Mouse (Mus musculus) embryonic facial prominence, embryonic 15.5 days (tissue): Measurements from ENCODE around the gene Optc. TPM values are rescaled to one million over a fixed set of nuclear protein-coding genes. Genes with fewer than 3 reads are reported as not detected.

Source experiments
- ATAC-seq: fragments of 200-750 bp; cut with Nextera tagmentation; 2 replicates; pipeline ENCODE4 v1.8.0; 2017; ENCODE audit warnings: low read depth, moderate TSS enrichment; ENCODE audit not compliant: insufficient number of reproducible peaks, low FRiP score, low TSS enrichment
- H3K27ac ChIP-seq: fragments of 300-500 bp; sonication (generic); replicated peaks from 2 replicates; pipeline ENCODE4 v1.5.1; 2015; ENCODE audit warnings: mild to moderate bottlenecking, inconsistent platforms
- H3K27me3 ChIP-seq: fragments of 300-500 bp; sonication (generic); 2 replicates; pipeline ENCODE4 v1.6.1; 2015; ENCODE audit warnings: inconsistent platforms
- H3K36me3 ChIP-seq: fragments of 300-500 bp; sonication (generic); 2 replicates; pipeline ENCODE4 v1.6.1; 2015; ENCODE audit warnings: mild to moderate bottlenecking, inconsistent platforms
- H3K4me1 ChIP-seq: fragments of 300-500 bp; sonication (generic); 2 replicates; pipeline ENCODE4 v1.6.1; 2015; ENCODE audit warnings: inconsistent platforms
- H3K4me2 ChIP-seq: fragments of 300-500 bp; sonication (generic); replicated peaks from 2 replicates; pipeline ENCODE4 v1.6.1; 2015; ENCODE audit warnings: mild to moderate bottlenecking, inconsistent platforms
- H3K4me3 ChIP-seq: fragments of 300-500 bp; sonication (generic); replicated peaks from 2 replicates; pipeline ENCODE4 v1.5.1; 2015; ENCODE audit warnings: mild to moderate bottlenecking, inconsistent platforms
- H3K9ac ChIP-seq: fragments of 300-500 bp; sonication (generic); 2 replicates; pipeline ENCODE4 v1.6.1; 2015; ENCODE audit warnings: inconsistent platforms
- H3K9me3 ChIP-seq: fragments of 300-500 bp; sonication (generic); replicated peaks from 2 replicates; pipeline ENCODE4 v1.6.1; 2016; ENCODE audit warnings: inconsistent platforms
- WGBS: fragments of 180-500 bp; shearing (Covaris S2); methylation state at CpG from one replicate; pipeline ENCODE4 v1.1.7; 2015; 5-methylcytosine and 5-hydroxymethylcytosine counted together
- polyA plus RNA-seq: library from polyadenylated mRNA; unstranded; fragments of >200 nt; fragmentation: Nextera tagmentation; extraction: Ambion mirVana; gene quantifications from 2 replicates; pipeline ENCODE4 v1.2.1, GENCODE M21; 2015

Gene Optc
- polyA plus RNA-seq, 1 experiment from 2014 or later: 1.2 TPM

DNA sequence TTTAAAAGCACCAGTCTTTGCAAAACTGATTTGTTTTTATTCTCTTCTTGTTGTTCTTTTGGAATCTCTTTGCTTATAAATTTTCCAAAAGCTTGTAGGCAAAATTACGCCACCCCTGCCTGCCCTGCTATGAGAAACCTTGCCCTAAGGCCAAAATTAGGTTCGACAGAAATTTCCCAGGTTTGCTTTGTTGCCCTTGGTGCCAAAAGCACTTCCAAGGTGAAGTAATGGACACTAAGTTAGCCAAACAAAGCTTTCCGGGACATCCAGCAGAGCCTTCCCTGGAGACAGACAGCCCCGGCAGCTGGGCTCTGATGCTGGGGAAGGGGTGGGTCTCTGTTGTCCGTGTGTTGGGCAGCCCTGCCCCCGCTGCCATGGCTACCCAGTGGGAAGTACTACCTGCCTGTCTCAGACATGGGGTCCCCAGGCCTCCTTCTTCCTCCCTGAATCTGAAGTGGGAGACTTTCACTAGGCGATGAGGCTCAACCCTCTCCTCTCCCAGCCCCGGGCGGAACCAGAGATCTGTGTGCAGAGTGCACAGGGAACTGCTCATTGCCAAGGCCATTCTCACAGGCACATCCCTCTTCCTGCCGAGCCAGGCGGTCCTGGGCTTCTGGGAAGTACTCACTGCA, 9.8 kb upstream of the Optc start:
- H3K4me3 ChIP-seq: no peak overlapping the region
- WGBS: 32% methylated on average over 11 of the region's 11 CpGs
- H3K4me1 ChIP-seq: peaks cover 52% of the 10 kb centered on the region
- H3K36me3 ChIP-seq: no peaks in the 10 kb centered on the region
- no peak overlapping the region for H3K9ac ChIP-seq
- peak overlapping the region; percentile 66 for H3K27ac ChIP-seq
- no peak for ATAC-seq
- H3K9me3 ChIP-seq: no peaks in the 10 kb centered on the region
- H3K4me2 ChIP-seq: peak overlapping the region; percentile 15; the same call in 1 of the 2 replicates
- H3K27me3 ChIP-seq: no peaks in the 10 kb centered on the region

DNA sequence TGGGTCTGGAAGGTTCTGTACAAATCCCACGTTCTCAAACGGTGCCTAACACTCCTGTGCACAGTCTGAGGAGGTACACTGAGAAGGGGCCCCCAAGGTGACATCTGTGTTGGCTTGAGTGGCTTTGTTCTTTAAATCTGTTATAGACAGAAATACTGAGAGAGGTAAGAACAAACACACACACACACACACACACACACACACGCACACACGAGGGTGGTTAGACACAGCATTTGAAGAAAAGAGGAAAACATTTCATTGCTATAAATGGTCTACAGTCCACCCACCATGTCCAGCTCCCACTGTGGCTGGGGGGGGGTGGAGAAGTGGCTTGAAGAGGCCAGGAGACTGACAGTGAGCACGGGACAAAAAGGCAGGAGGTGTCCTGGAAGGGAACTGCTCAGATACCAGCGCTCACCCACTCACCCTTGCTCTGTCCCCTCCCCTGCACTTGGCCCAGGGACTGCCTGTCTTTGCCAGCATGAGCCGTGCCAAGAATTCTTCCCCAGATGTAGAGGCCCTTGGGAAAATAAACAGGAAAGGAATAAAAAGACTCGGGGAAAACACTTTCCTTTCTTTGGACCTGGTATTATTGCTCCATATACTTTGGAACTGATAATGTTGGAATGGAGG, 8.0 kb upstream of the Optc start:
- Histone ChIP-seq H3K9me3 (no peaks in the 10 kb centered on the region), H3K9ac (no peak overlapping the region), H3K4me1 (peaks cover 44% of the 10 kb centered on the region), H3K27me3 (no peaks in the 10 kb centered on the region), H3K36me3 (no peaks in the 10 kb centered on the region), H3K27ac (peak overlapping the region; percentile 65), H3K4me2 (no peak overlapping the region), H3K4me3 (no peak overlapping the region)
- ATAC-seq: no peak
- WGBS: 45% methylated on average over 8 of the region's 8 CpGs

DNA sequence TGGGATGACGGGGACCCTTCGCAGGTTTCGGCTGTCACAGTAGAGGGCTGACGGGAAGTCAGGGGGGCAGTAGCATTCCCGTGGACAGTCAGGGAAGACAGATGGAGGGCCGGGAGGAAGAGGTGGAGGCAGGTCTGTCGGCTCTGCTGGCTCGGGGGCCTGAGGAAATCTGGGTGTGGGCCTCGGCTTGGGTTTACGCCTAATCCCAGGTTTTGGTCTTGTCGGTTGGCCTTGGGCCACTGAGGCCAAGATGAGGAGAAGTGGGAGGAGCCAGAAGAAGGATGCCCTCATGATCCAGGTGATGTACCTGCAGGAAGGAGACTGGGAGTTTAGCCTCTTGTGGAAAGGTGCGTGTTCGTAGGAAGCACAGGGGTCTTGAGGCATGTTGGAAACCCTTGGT, 7.3 kb upstream of the Optc start:
- no peaks in the 10 kb centered on the region for H3K27me3 ChIP-seq
- 84% methylated on average over 13 of the region's 13 CpGs for WGBS
- H3K27ac ChIP-seq: no peak overlapping the region
- no peak for ATAC-seq
- H3K9me3 ChIP-seq: no peaks in the 10 kb centered on the region
- peaks cover 38% of the 10 kb centered on the region for H3K4me1 ChIP-seq
- H3K36me3 ChIP-seq: no peaks in the 10 kb centered on the region
- H3K4me3 ChIP-seq: no peak overlapping the region
- no peak overlapping the region for H3K9ac ChIP-seq
- H3K4me2 ChIP-seq: no peak overlapping the region

DNA sequence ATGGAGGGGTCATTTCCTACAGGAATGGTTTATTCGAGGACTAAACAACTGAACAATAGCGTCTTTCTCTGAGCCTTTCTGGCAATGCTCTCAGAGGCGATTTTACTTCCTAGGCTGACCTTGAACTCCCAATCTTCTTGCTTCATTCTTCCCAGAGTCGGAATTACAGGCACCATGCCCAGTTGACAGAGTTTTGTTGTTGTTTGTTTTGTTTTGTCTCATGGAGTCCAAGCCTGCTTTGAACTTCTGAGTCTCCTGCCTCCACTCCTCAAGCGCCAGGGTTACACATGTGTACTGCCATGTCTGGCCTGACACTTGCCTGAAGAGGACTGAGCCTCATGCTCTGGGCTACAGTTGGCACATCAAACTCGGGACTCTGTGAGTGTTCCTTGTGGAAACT, 5.2 kb upstream of the Optc start:
- Histone ChIP-seq H3K4me3 (no peak overlapping the region), H3K4me2 (no peak overlapping the region), H3K27ac (no peak overlapping the region), H3K36me3 (no peaks in the 10 kb centered on the region), H3K9ac (no peak overlapping the region), H3K4me1 (peaks cover 42% of the 10 kb centered on the region), H3K9me3 (no peaks in the 10 kb centered on the region), H3K27me3 (no peaks in the 10 kb centered on the region)
- ATAC-seq: no peak
- 77% methylated on average over 6 of the region's 6 CpGs for WGBS

DNA sequence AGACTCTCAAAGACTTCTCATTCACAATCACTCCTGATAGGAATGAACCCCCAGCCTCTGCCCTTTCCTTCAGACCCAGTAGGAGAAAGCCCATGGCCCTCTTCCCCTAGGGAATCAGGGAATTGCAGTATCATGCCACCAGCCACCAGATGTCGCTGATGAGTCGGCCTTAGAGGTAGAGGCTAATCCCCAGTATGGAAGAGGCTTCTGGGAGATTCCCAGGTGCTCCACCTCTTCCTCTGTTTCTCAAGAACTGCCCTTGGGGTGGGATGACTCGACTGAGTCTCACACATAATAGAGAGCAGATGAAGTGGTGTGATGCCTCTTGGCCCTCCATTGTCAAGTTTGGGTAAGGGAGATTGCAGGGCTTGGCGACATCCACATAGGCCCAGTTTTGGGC, 3.7 kb upstream of the Optc start:
- no peak for ATAC-seq
- Histone ChIP-seq H3K27me3 (no peaks in the 10 kb centered on the region), H3K4me1 (peaks cover 39% of the 10 kb centered on the region), H3K4me2 (no peak overlapping the region), H3K27ac (no peak overlapping the region), H3K9me3 (no peaks in the 10 kb centered on the region), H3K4me3 (no peak overlapping the region), H3K9ac (no peak overlapping the region), H3K36me3 (no peaks in the 10 kb centered on the region)
- WGBS: 22% methylated on average over 4 of the region's 4 CpGs

DNA sequence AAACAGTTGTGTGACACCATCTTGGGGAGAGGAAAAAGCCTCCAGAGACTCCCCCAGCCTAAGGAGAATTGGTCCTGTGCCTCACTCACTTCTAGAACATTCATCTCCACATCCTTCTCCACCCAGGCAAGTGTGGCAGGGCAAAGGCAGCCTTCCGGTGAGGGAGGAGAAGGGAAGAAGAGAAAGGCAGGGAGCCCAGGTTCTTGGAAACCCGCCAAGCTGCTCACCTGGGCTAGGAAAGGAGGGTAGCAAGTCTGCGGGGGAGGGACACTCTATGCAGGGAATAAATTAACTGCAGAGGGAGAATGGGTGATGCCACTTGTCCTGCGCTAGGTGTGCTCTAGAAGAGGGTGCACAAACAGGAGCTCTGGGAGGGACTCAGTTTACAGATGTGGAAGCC, 3.2 kb upstream of the Optc start:
- 46% methylated on average over 4 of the region's 4 CpGs for WGBS
- H3K4me1 ChIP-seq: peaks cover 35% of the 10 kb centered on the region
- no peaks in the 10 kb centered on the region for H3K9me3 ChIP-seq
- H3K27me3 ChIP-seq: no peaks in the 10 kb centered on the region
- no peak overlapping the region for H3K27ac ChIP-seq
- ATAC-seq: no peak
- no peak overlapping the region for H3K9ac ChIP-seq
- H3K4me2 ChIP-seq: no peak overlapping the region
- H3K4me3 ChIP-seq: no peak overlapping the region
- no peaks in the 10 kb centered on the region for H3K36me3 ChIP-seq

DNA sequence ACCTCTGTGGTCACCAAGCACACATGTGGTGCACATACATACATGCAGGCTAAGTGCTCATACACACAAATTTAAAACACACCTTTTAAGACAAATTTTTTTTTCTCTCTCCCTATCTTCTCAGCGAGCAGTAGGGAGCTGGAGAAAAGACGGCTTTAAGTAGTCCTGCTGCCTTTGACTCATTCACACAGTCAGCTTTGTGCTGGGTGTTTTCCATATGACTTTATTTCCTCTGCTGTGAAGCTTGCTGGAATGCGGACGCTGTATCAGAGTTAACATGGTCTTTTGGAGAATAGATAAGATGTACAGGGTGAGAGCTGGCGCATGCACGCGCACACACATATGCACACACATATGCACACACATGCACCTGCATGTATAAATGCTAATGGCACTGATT, 2.3 kb upstream of the Optc start:
- WGBS: 81% methylated on average over 7 of the region's 7 CpGs
- Histone ChIP-seq H3K36me3 (no peaks in the 10 kb centered on the region), H3K27me3 (no peaks in the 10 kb centered on the region), H3K4me1 (peaks cover 29% of the 10 kb centered on the region), H3K4me2 (no peak overlapping the region), H3K9me3 (no peaks in the 10 kb centered on the region), H3K4me3 (no peak overlapping the region), H3K27ac (no peak overlapping the region), H3K9ac (no peak overlapping the region)
- ATAC-seq: no peak

DNA sequence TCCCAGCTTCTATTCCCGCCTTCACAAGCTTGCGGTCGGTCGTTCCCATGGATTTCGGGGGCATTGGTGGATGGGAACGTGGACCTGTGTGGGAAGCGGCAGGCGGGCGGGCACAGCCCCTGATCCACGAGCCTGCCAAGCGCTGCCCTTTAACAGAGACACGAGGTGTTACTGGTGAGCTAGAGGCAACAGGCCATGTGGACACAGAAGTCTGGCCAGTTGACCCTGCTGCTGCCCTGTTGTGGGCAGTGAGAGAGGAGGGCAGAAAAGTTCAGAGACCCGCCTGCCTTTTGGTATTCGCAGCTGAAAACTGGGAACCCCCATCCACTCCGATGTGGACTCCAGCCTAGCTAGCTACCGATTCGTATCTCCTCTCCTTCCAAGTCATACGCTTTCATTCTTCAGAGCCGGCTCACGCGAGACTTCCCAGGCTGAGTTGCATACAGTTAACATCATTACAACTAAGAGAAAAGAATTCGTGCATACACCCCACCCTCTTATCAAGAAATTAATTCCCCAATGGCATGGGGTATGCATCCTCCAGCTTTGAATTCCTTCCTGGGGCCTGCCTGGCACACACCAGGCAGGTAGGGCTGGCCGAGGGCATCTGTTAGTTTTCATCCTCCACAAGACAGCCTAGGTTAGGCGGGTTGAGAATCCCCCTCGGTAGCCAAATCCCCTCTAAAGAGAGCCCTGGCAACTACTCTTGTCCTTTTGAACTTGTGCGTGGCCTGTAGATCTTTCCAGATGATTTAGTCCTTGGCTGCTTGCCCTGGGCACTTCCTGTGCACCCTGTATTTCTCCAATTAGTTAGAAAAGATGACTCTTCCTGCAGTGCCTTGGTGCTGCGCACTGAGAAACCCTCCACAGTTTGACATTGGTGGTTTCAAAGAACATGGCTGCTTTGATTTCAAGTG, 1.1 kb upstream of the Optc start:
- Histone ChIP-seq H3K4me3 (peak overlapping the region; percentile 43), H3K36me3 (no peaks in the 10 kb centered on the region), H3K9ac (peak overlapping the region; percentile 33; the same call in 1 of the 2 replicates), H3K4me1 (peaks cover 29% of the 10 kb centered on the region), H3K9me3 (no peaks in the 10 kb centered on the region), H3K27ac (peak overlapping the region; percentile 76), H3K27me3 (no peaks in the 10 kb centered on the region), H3K4me2 (peak overlapping the region; percentile 89)
- ATAC-seq: no peak; the same call in 1 of the 2 replicates
- 7% methylated on average over 27 of the region's 27 CpGs for WGBS

DNA sequence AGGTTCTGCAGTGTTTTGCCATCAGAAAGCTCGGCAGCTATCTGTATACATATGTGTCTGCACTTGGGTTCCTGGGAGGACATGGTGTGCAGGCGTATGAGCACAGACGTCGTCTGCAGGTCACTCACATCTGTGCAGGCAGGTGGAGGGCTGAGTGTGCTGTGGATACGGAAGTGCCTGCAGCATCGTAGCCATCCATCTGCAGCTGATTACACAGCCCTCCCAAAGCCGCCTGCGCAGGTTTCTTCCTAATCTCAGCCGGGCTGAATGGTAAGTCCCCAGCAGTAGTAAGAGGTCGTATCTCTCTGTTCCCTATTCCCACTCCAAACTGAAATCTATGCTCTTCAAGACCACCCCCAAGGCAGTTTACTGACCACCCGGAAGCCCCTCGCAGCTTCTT, 1.4 kb downstream of the Optc start:
- Histone ChIP-seq H3K4me3 (no peak overlapping the region), H3K9ac (no peak overlapping the region), H3K9me3 (no peaks in the 10 kb centered on the region), H3K4me1 (peaks cover 29% of the 10 kb centered on the region), H3K27me3 (no peaks in the 10 kb centered on the region), H3K36me3 (no peaks in the 10 kb centered on the region), H3K4me2 (no peak overlapping the region), H3K27ac (no peak overlapping the region)
- 29% methylated on average over 12 of the region's 12 CpGs for WGBS
- ATAC-seq: no peak

DNA sequence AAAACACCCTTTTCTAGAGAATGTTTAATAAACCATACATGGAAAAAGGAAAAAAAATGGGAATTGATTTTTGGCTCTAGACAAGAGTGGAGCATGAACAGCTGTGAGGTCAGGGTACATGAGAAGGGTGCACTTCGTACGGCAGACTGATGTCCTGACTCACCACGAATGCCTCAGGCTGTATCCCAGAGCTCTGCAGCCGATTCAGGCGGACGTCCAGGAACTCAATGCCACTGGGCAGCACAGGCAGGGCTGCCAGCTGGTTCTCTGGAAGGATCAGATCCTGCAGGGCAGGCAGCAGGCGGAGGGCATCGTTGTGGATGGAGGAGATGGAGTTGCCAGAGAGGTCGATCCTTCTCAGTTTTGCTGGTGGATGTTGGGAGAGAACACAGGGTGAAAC, 7.0 kb downstream of the Optc start:
- Histone ChIP-seq H3K4me3 (no peak overlapping the region), H3K27ac (no peak overlapping the region), H3K4me2 (no peak overlapping the region), H3K36me3 (no peaks in the 10 kb centered on the region), H3K9me3 (no peaks in the 10 kb centered on the region), H3K27me3 (no peaks in the 10 kb centered on the region), H3K4me1 (peaks cover 3% of the 10 kb centered on the region; the same call in 1 of the 2 replicates), H3K9ac (no peak overlapping the region)
- ATAC-seq: no peak
- WGBS: 59% methylated on average over 9 of the region's 9 CpGs

DNA sequence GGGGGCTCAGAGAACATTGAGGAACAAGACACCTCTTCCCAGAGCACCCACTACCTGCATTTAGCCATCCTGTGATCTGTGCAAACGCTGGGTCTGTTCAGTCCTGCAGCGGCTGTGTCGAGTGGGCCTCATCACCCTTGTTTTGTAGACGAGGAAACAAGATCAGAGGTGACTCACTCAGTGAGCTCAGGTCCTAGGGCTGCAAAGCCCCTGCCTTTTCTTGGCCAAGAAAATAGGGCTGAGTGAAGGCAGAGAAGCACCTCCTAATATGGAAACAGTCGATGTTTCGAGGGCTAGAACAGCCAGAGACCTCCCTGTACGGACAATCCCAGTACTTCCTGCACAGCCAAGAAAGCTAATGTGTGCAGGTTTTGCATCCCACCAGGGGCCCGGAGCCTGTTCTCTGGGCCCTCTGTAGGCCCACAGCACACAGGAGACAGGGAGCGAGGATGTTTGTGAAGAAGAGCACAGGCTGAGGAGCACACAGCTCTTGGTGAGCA, 8.7 kb downstream of the Optc start:
- Histone ChIP-seq H3K9ac (no peak overlapping the region), H3K9me3 (no peaks in the 10 kb centered on the region), H3K4me2 (no peak overlapping the region), H3K27me3 (no peaks in the 10 kb centered on the region), H3K27ac (no peak overlapping the region), H3K4me3 (no peak overlapping the region), H3K4me1 (peaks cover 7% of the 10 kb centered on the region; the same call in 1 of the 2 replicates), H3K36me3 (no peaks in the 10 kb centered on the region)
- WGBS: 65% methylated on average over 9 of the region's 9 CpGs
- no peak for ATAC-seq
